ENCODE assay signal across 24 mouse cellular contexts in the genomic region with DNA sequence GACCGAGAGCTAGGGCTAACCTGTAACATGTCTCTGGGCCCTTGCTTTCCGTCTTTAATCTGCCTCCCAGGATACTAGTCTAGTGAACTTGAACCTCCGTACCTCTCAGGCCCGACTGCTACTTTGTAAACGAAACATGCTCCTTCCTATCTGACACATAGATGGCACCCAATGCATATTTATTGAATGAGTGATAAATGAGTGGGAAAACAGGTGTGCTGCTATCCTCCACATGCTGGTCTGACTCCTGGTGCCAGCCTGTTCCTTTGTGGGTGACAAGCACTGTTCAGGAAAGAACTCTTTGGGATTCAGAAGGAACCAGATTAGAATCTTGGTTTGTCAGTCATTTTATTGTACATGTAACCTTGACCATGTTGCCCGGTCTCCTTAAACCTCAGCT.
DNase-seq lines count a peak whose midpoint lies in the region; ATAC-seq lines count a peak whose summit lies in the region.
"Had no signal": no experiment of that assay in that cellular context is flagged by ENCODE, and none has a peak within 500 bp of the region (broad histone marks: within the 10 kb centered on the region; RNA-seq: fewer than 3 reads in every experiment).

No protein-coding gene starts in this region.

- H3K27me3 ChIP-seq in forebrain, embryonic 15.5 days = no peaks in the 10 kb centered on the region
- H3K27me3 ChIP-seq in forebrain, embryonic 12.5 days = no peaks in the 10 kb centered on the region
- H3K27me3 ChIP-seq: embryonic facial prominence, embryonic 12.5 days; heart, embryonic 12.5 days; hindbrain, embryonic 15.5 days; lung, embryonic 15.5 days; Patski had no signal

- DNase-seq in layer of hippocampus, postnatal 14 days (ENCODE audit: low spot score in 2 of 2) = peak; percentile 35 to 45
- DNase-seq in layer of hippocampus, postnatal 36 days = no peak
- DNase-seq in CD4-positive helper T cell, adult 2 months (ENCODE audit: low read depth, low spot score) = peak; percentile 8
- peak; percentile 36 for DNase-seq in induced T-regulatory cell, adult 2 months (ENCODE audit: low read depth)
- no peak for DNase-seq in lung, postnatal 36 days
- DNase-seq in adipocyte (ENCODE audit: low spot score) = no peak
- DNase-seq: adrenal gland, postnatal 14 days; cerebellum, adult 11 months; cerebellum, postnatal 10 days; kidney, adult 9 months; kidney, postnatal 25 days; layer of hippocampus, adult 9-11 months; spleen, adult 18-20 months had no signal

- H3K9ac ChIP-seq in forebrain, embryonic 15.5 days (replicated peaks) = 0 out of 2 replicates have a peak overlapping the region, but pooled peaks have one; percentile 0
- H3K9ac ChIP-seq in forebrain, embryonic 12.5 days = no peak overlapping the region
- H3K9ac ChIP-seq: embryonic facial prominence, embryonic 12.5 days; heart, embryonic 12.5 days; hindbrain, embryonic 15.5 days; liver, embryonic 14.5 days; lung, embryonic 15.5 days had no signal

- H3K9me3 ChIP-seq in forebrain, embryonic 15.5 days = no peaks in the 10 kb centered on the region
- H3K9me3 ChIP-seq in forebrain, embryonic 12.5 days = no peaks in the 10 kb centered on the region
- H3K9me3 ChIP-seq: embryonic facial prominence, embryonic 12.5 days; heart, embryonic 12.5 days; hindbrain, embryonic 15.5 days; lung, embryonic 15.5 days; midbrain, embryonic 10.5 days had no signal

- 52% methylated on average over 6 of the region's 6 CpGs for WGBS in forebrain, embryonic 15.5 days
- WGBS in forebrain, embryonic 12.5 days = 81% methylated on average over 6 of the region's 6 CpGs

- peak; percentile 15; the same call in 1 of the 2 replicates for ATAC-seq in forebrain, embryonic 15.5 days (replicated peaks)
- ATAC-seq in forebrain, embryonic 12.5 days (ENCODE audit: low FRiP score) = no peak
- ATAC-seq: Patski had no signal

- peak overlapping the region; percentile 96 for H3K27ac ChIP-seq in forebrain, embryonic 15.5 days (replicated peaks)
- no peak overlapping the region for H3K27ac ChIP-seq in forebrain, embryonic 12.5 days
- H3K27ac ChIP-seq: embryonic facial prominence, embryonic 12.5 days; hindbrain, embryonic 15.5 days; liver, embryonic 14.5 days; lung, embryonic 15.5 days; macrophage; midbrain, embryonic 10.5 days had no signal

- peaks cover 74% of the 10 kb centered on the region for H3K4me1 ChIP-seq in forebrain, embryonic 15.5 days
- peaks cover 43% of the 10 kb centered on the region for H3K4me1 ChIP-seq in forebrain, embryonic 12.5 days
- H3K4me1 ChIP-seq: embryonic facial prominence, embryonic 12.5 days; heart, embryonic 12.5 days; lung, embryonic 15.5 days had no signal

- H3K36me3 ChIP-seq in forebrain, embryonic 15.5 days = no peaks in the 10 kb centered on the region
- H3K36me3 ChIP-seq in forebrain, embryonic 12.5 days (replicated peaks) = no peaks in the 10 kb centered on the region
- H3K36me3 ChIP-seq: embryonic facial prominence, embryonic 12.5 days; heart, embryonic 12.5 days; hindbrain, embryonic 15.5 days; lung, embryonic 15.5 days; midbrain, embryonic 10.5 days had no signal

- no peak overlapping the region for H3K4me2 ChIP-seq in forebrain, embryonic 15.5 days (replicated peaks)
- H3K4me2 ChIP-seq in forebrain, embryonic 12.5 days = no peak overlapping the region
- H3K4me2 ChIP-seq: embryonic facial prominence, embryonic 12.5 days; heart, embryonic 12.5 days; hindbrain, embryonic 15.5 days; lung, embryonic 15.5 days had no signal

- H3K4me3 ChIP-seq in forebrain, embryonic 15.5 days = no peak overlapping the region
- no peak overlapping the region for H3K4me3 ChIP-seq in forebrain, embryonic 12.5 days (replicated peaks)
- H3K4me3 ChIP-seq: embryonic facial prominence, embryonic 12.5 days; erythroblast, embryonic 14.5 days; heart, embryonic 12.5 days; hindbrain, embryonic 15.5 days; lung, embryonic 15.5 days; midbrain, embryonic 10.5 days had no signal

Comparison
In these comparisons a context has a peak if more than half of its experiments do, and no peak if none do; other contexts are left out.
1. DNase-seq: peak in layer of hippocampus, postnatal 14 days (2 of 2), CD4-positive helper T cell, adult 2 months (single experiment) and induced T-regulatory cell, adult 2 months (single experiment); none in layer of hippocampus, postnatal 36 days (0 of 2), lung, postnatal 36 days (single experiment) and adipocyte (single experiment).